Mouse (Mus musculus) lung, postnatal 0 days (tissue): ENCODE results near the gene Clnk.

ENCODE experiments used
- CTCF ChIP-seq: IDR thresholded peaks from 2 replicates; pipeline ENCODE4 v1.5.1; 2016; ENCODE audit warnings: antibody characterized with exemption, mild to moderate bottlenecking
- EP300 ChIP-seq: IDR thresholded peaks from 2 replicates; pipeline ENCODE4 v1.6.1; 2016; ENCODE audit warnings: antibody characterized with exemption, mild to moderate bottlenecking, control low read depth

DNA sequence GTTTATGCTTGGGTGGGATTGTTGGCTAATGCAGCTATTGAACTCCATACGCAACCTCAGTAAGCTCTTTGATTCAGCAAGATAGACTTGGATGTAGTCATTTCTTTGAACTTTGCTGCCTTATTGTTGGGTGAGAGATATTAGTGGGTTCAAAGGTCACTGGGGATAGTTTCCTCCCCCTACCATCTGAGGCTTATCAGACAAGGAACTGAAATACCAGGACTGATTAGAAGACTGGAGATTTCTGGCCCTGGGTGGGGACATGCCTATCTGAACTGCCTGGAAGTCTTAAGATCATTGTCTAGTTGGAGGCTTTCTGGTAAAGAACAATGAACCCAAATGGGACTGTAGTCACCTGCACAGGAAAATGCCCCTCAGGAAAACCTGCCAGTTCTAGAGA is 26.4 kb downstream of the Clnk start:
- TF ChIP-seq CTCF (no peak), EP300 (no peak)
